Mouse (Mus musculus): ENCODE measurements around the gene Atad3a. TPM values are rescaled to one million over a fixed set of nuclear protein-coding genes. Genes with fewer than 3 reads are reported as not detected.
"Not testable (repeated sequence)": the region's sequence is repeated elsewhere in the genome, so short reads cannot be mapped to it uniquely, and the experiment has no call there.

Gene Atad3a
- polyA plus RNA-seq, 1 experiment from 2014 or later = 77.4 TPM

- no peaks in the 10 kb centered on the region for H3K4me1 ChIP-seq (ENCODE audit: control insufficient read depth, insufficient read depth, low read length)
- ATAC-seq (ENCODE audit: low FRiP score, low TSS enrichment) (no peak), DNase-seq (no peak)
- H3K27me3 ChIP-seq (ENCODE audit: control insufficient read depth, insufficient read depth, low read length) = no peaks in the 10 kb centered on the region
- no peak within 1 kb of the TSS for H3K4me2 ChIP-seq (ENCODE audit: low read length)
- H3K27ac ChIP-seq (replicated peaks; ENCODE audit: low read depth, low read length) = no peak within 1 kb of the TSS
- H3K36me3 ChIP-seq (ENCODE audit: control insufficient read depth, insufficient read depth, low read length) = no peaks in the 10 kb centered on the region
- H3K9ac ChIP-seq (replicated peaks; ENCODE audit: low read length) = no peak within 1 kb of the TSS
- 77% methylated on average over 3 of the region's 3 CpGs for WGBS
- no peak within 1 kb of the TSS for H3K4me3 ChIP-seq (replicated peaks; ENCODE audit: low read depth, low read length)
- no peaks in the 10 kb centered on the region for H3K9me3 ChIP-seq (ENCODE audit: control insufficient read depth, low read length)
Measured at GRCm38 (mm10) chr4:155790021-155790489, 29.2 kb upstream of the Atad3a start, which contains the start of gene Ankrd65. Ankrd65 (plus strand) TSS chr4:155790439.

DNA sequence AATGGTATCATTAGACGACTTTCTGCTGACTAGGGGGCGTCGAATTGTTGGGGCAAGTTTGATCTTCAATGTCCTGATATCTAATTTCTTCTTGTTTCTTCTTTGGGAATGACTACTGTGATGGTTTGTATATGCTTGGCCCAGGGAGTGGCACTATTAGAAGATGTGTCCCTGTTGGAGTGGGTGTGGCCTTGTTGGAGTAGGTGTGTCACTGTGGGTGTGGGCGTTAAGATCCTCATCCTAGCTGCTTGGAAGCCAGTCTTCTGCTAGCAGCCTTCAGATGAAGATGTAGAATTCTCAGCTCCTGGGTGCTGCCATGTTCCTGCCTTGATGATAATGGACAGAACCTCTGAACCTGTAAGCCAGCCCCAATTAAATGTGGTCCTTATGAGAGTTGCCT is 27.9 kb upstream of the Atad3a start:
- not testable (repeated sequence) for H3K27me3 ChIP-seq (ENCODE audit: control insufficient read depth, insufficient read depth, low read length); H3K4me1 ChIP-seq (ENCODE audit: control insufficient read depth, insufficient read depth, low read length); H3K9ac ChIP-seq (replicated peaks; ENCODE audit: low read length); H3K4me3 ChIP-seq (replicated peaks; ENCODE audit: low read depth, low read length); H3K4me2 ChIP-seq (ENCODE audit: low read length); ATAC-seq (ENCODE audit: low FRiP score, low TSS enrichment); DNase-seq; H3K27ac ChIP-seq (replicated peaks; ENCODE audit: low read depth, low read length); H3K9me3 ChIP-seq (ENCODE audit: control insufficient read depth, low read length); H3K36me3 ChIP-seq (ENCODE audit: control insufficient read depth, insufficient read depth, low read length)
- 87% methylated on average over 4 of the region's 4 CpGs for WGBS

DNA sequence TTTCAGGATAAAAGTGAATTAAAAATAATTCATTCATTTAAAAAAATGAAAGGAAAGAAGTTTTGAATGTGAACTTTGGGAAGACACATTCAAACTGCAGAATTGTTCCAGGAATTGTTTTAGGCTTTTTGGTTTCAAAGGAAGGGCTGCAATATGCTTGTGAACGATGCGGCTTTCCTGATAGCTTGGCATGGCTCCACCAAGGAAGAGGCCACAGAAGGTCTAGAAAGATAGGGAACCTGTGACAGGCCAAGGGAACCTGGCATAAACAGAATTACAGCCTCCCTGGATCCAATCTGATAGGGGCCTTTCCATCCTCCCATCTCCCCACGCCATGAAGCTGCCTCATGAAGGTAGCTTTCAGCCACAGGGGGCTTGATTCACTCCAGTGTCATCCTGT is 27.4 kb upstream of the Atad3a start:
- no peaks in the 10 kb centered on the region; the same call in 1 of the 2 replicates for H3K4me1 ChIP-seq (ENCODE audit: control insufficient read depth, insufficient read depth, low read length)
- no peak for DNase-seq
- H3K36me3 ChIP-seq (ENCODE audit: control insufficient read depth, insufficient read depth, low read length) = no peaks in the 10 kb centered on the region
- no peak overlapping the region for H3K9ac ChIP-seq (replicated peaks; ENCODE audit: low read length)
- no peak overlapping the region for H3K4me3 ChIP-seq (replicated peaks; ENCODE audit: low read depth, low read length)
- ATAC-seq (ENCODE audit: low FRiP score, low TSS enrichment) = no peak
- no peaks in the 10 kb centered on the region for H3K27me3 ChIP-seq (ENCODE audit: control insufficient read depth, insufficient read depth, low read length)
- H3K4me2 ChIP-seq (ENCODE audit: low read length) = no peak overlapping the region
- 78% methylated on average over 3 of the region's 3 CpGs for WGBS
- H3K27ac ChIP-seq (replicated peaks; ENCODE audit: low read depth, low read length) = no peak overlapping the region
- H3K9me3 ChIP-seq (ENCODE audit: control insufficient read depth, low read length) = no peaks in the 10 kb centered on the region

DNA sequence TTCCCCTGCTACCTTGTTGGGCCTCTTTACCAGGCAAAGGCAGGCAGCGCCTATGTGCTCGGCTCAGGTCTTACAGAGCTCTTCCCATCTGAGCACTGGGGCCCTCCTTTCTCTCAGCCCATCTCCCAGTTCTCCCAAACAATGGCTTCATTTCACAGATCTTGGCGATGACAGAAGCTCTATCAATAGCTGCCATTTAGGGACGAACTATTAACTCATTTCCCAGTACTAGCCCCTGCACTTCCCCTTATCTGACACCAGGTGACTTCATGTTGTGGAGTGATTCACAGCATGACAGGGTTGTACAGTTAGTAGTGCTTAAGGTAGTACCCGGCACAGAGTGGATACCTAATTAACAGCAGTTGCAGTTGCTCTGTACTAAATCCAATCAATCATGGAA is 24.9 kb upstream of the Atad3a start, which contains the start of gene Tmem88b:
TSS of gene Tmem88b (minus strand) at position 56 of the 400 bp plus-strand sequence.
- DNase-seq = no peak
- peak within 1 kb of the TSS; percentile 61 for H3K4me3 ChIP-seq (replicated peaks; ENCODE audit: low read depth, low read length)
- H3K4me1 ChIP-seq (ENCODE audit: control insufficient read depth, insufficient read depth, low read length) = no peaks in the 10 kb centered on the region; the same call in 1 of the 2 replicates
- H3K4me2 ChIP-seq (ENCODE audit: low read length) = peak within 1 kb of the TSS; percentile 69
- no peaks in the 10 kb centered on the region for H3K36me3 ChIP-seq (ENCODE audit: control insufficient read depth, insufficient read depth, low read length)
- H3K9ac ChIP-seq (replicated peaks; ENCODE audit: low read length) = peak within 1 kb of the TSS; percentile 82; the same call in 1 of the 2 replicates
- WGBS = 69% methylated on average over 5 of the region's 5 CpGs
- H3K27ac ChIP-seq (replicated peaks; ENCODE audit: low read depth, low read length) = peak within 1 kb of the TSS; percentile 20; the same call in 1 of the 2 replicates
- no peaks in the 10 kb centered on the region for H3K27me3 ChIP-seq (ENCODE audit: control insufficient read depth, insufficient read depth, low read length)
- ATAC-seq (ENCODE audit: low FRiP score, low TSS enrichment) = no peak
- no peaks in the 10 kb centered on the region for H3K9me3 ChIP-seq (ENCODE audit: control insufficient read depth, low read length)

GRCm38 (mm10) chr4:155785246-155785645 is 24.4 kb upstream of the Atad3a start:
- no peak overlapping the region for H3K4me3 ChIP-seq (replicated peaks; ENCODE audit: low read depth, low read length)
- DNase-seq (no peak), ATAC-seq (ENCODE audit: low FRiP score, low TSS enrichment) (no peak)
- H3K27ac ChIP-seq (replicated peaks; ENCODE audit: low read depth, low read length) = peak overlapping the region; percentile 20; the same call in 1 of the 2 replicates
- H3K4me1 ChIP-seq (ENCODE audit: control insufficient read depth, insufficient read depth, low read length) = no peaks in the 10 kb centered on the region; the same call in 1 of the 2 replicates
- H3K4me2 ChIP-seq (ENCODE audit: low read length) = no peak overlapping the region
- no peaks in the 10 kb centered on the region for H3K36me3 ChIP-seq (ENCODE audit: control insufficient read depth, insufficient read depth, low read length)
- H3K27me3 ChIP-seq (ENCODE audit: control insufficient read depth, insufficient read depth, low read length) = no peaks in the 10 kb centered on the region
- H3K9me3 ChIP-seq (ENCODE audit: control insufficient read depth, low read length) = no peaks in the 10 kb centered on the region
- H3K9ac ChIP-seq (replicated peaks; ENCODE audit: low read length) = no peak overlapping the region
- WGBS = 78% methylated on average over 10 of the region's 10 CpGs

DNA sequence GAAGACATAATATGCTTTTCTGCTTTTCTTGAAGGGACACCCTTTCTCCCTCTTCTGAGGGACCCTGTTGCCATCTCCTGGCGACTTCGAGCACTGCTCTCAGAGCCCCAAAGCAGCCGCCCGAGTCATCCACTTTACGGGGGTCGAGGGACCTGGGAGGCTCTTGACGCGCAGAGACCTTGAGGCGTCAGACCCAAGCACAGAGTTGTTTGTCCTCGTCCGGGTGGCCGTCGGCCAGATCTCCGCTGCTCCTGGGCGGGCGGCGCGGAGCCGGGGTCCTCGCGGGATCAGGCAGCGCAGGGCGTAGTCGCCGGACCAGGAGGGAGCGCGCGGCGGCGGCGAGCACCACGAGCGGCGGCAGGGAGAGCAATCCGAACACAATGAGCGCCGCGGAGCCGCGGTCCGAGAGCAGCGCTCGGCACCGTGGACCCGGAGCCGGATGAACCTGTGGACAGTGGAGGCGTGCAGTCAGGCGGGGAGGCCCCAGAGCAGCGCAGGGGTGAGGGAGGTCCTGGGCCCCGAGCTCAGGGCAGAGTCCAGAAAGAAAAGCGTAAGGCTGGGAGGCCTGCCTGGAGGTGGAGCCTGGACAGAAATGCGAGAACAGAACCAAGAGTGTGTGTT is 23.3 kb upstream of the Atad3a start:
- H3K4me3 ChIP-seq (replicated peaks; ENCODE audit: low read depth, low read length) = peak overlapping the region; percentile 61
- H3K9me3 ChIP-seq (ENCODE audit: control insufficient read depth, low read length) = no peaks in the 10 kb centered on the region
- peak overlapping the region; percentile 69 for H3K4me2 ChIP-seq (ENCODE audit: low read length)
- H3K4me1 ChIP-seq (ENCODE audit: control insufficient read depth, insufficient read depth, low read length) = no peaks in the 10 kb centered on the region; the same call in 1 of the 2 replicates
- H3K9ac ChIP-seq (replicated peaks; ENCODE audit: low read length) = peak overlapping the region; percentile 82
- peak overlapping the region; percentile 92 for H3K27ac ChIP-seq (replicated peaks; ENCODE audit: low read depth, low read length)
- DNase-seq = peak; percentile 90
- ATAC-seq (ENCODE audit: low FRiP score, low TSS enrichment) = peak; percentile 86
- H3K27me3 ChIP-seq (ENCODE audit: control insufficient read depth, insufficient read depth, low read length) = no peaks in the 10 kb centered on the region
- H3K36me3 ChIP-seq (ENCODE audit: control insufficient read depth, insufficient read depth, low read length) = no peaks in the 10 kb centered on the region
- WGBS = under 1% methylated on average over 52 of the region's 52 CpGs

DNA sequence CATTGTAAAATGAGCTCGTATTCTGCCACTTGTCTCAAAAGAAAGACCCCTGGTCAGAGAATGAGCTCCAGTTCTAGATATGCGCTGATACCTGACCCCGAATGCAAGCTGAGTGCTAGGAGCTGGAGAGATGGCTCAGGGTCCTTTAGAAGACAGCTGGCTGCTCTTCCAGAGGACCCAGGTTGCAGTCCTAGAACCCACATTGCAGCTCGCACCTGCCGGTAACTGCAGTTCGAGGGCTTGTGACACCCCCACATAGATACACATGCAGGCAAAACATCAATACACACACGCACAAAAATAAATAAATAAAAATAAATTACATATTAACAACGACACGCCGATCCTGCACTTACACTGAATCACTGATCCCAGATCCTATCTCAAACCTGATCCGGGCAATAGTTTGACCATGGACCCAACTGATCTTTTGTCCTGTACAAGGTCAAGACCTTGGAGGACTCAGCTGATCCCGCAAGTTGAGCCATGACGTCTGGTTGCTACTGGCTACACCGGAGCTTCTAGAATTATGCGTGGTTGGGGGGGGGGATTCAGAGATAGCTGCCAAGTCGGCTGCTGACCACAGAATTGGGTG is 22.7 kb upstream of the Atad3a start:
- Histone ChIP-seq H3K4me1 (ENCODE audit: control insufficient read depth, insufficient read depth, low read length) (no peaks in the 10 kb centered on the region; the same call in 1 of the 2 replicates), H3K4me2 (ENCODE audit: low read length) (peak overlapping the region; percentile 69), H3K9ac (replicated peaks; ENCODE audit: low read length) (peak overlapping the region; percentile 82), H3K27me3 (ENCODE audit: control insufficient read depth, insufficient read depth, low read length) (no peaks in the 10 kb centered on the region), H3K9me3 (ENCODE audit: control insufficient read depth, low read length) (no peaks in the 10 kb centered on the region), H3K36me3 (ENCODE audit: control insufficient read depth, insufficient read depth, low read length) (no peaks in the 10 kb centered on the region), H3K4me3 (replicated peaks; ENCODE audit: low read depth, low read length) (peak overlapping the region; percentile 61), H3K27ac (replicated peaks; ENCODE audit: low read depth, low read length) (peak overlapping the region; percentile 92)
- DNase-seq (peak; percentile 39), ATAC-seq (ENCODE audit: low FRiP score, low TSS enrichment) (no peak; the same call in 1 of the 2 replicates)
- 38% methylated on average over 16 of the region's 16 CpGs for WGBS

DNA sequence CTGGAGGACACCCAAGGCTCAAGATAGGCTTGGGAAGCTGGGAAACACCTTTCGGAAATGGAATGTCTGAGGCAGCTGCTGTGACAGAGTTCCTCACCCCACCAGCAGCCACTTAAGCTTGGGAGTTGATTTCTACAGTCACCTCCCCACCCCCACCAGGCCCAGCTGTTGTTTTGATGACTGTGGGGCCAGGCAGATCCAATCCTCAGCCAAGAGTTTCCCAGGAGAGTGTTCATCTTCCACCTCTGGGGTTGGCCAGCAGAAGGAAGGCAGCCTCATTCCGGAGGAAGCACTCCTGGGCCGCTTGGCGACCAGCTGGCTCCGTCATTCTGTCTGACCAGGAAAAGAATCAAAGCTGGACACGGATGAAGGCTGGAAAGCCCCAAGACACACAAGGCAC is 20.0 kb upstream of the Atad3a start:
- no peaks in the 10 kb centered on the region; the same call in 1 of the 2 replicates for H3K4me1 ChIP-seq (ENCODE audit: control insufficient read depth, insufficient read depth, low read length)
- DNase-seq = peak; percentile 19
- 27% methylated on average over 6 of the region's 6 CpGs for WGBS
- no peak for ATAC-seq (ENCODE audit: low FRiP score, low TSS enrichment)
- no peak overlapping the region for H3K4me2 ChIP-seq (ENCODE audit: low read length)
- H3K27ac ChIP-seq (replicated peaks; ENCODE audit: low read depth, low read length) = no peak overlapping the region
- H3K9me3 ChIP-seq (ENCODE audit: control insufficient read depth, low read length) = no peaks in the 10 kb centered on the region
- no peaks in the 10 kb centered on the region for H3K27me3 ChIP-seq (ENCODE audit: control insufficient read depth, insufficient read depth, low read length)
- H3K4me3 ChIP-seq (replicated peaks; ENCODE audit: low read depth, low read length) = no peak overlapping the region
- H3K9ac ChIP-seq (replicated peaks; ENCODE audit: low read length) = no peak overlapping the region
- H3K36me3 ChIP-seq (ENCODE audit: control insufficient read depth, insufficient read depth, low read length) = no peaks in the 10 kb centered on the region
